Mouse (Mus musculus) lung, adult 2 months (tissue): Measurements from ENCODE around the gene Mapkapk3.

ENCODE experiments used
- CTCF ChIP-seq: fragments of 200-500 bp; IDR thresholded peaks from 2 replicates; pipeline ENCODE4 v1.5.1; 2011; ENCODE audit warnings: mild to moderate bottlenecking, low read length, control low read depth; ENCODE audit not compliant: insufficient read depth
- POLR2A ChIP-seq: fragments of 200-500 bp; IDR thresholded peaks from 2 replicates; pipeline ENCODE4 v1.6.1; 2011; ENCODE audit warnings: low read depth, mild to moderate bottlenecking, control low read depth, low read length, borderline replicate concordance; ENCODE audit errors: extremely low read depth

GRCm38 (mm10) chr9:107312811-107313584 lies 23.3 kb upstream of the Mapkapk3 start:
- TF ChIP-seq CTCF (no peak), POLR2A (no peak)
